Mouse (Mus musculus) liver, adult (tissue): ENCODE data around the gene Olfr648.

Experiments used
- GATA4 ChIP-seq: IDR thresholded peaks from 2 replicates; pipeline ENCODE4 v1.6.1; 2014; ENCODE audit warnings: mild to moderate bottlenecking, low read length; ENCODE audit not compliant: insufficient replicate concordance

Olfr648 gene

GRCm38 (mm10) chr7:104183292-104183691 lies at the start of gene Olfr648:
Gene Olfr648, minus strand, starts transcription at chr7:104183392.
- TF ChIP-seq GATA4, result no peak

GRCm38 (mm10) chr7:104231203-104231602 lies 48.0 kb upstream of the Olfr648 start:
- TF ChIP-seq GATA4, result no peak

GRCm38 (mm10) chr7:104218701-104219569 lies 35.7 kb upstream of the Olfr648 start, which contains the start of gene Trim6:
Gene Trim6, plus strand, starts transcription at chr7:104218793.
- no peak for TF ChIP-seq GATA4

- TF ChIP-seq GATA4, result no peak
Measured at GRCm38 (mm10) chr7:104217881-104218280, 34.7 kb upstream of the Olfr648 start.

GRCm38 (mm10) chr7:104216011-104216535 lies 32.9 kb upstream of the Olfr648 start:
- TF ChIP-seq GATA4, result no peak

- TF ChIP-seq GATA4, result no peak
Measured at GRCm38 (mm10) chr7:104206197-104206596, 23.0 kb upstream of the Olfr648 start.

- TF ChIP-seq GATA4, result no peak
Measured at GRCm38 (mm10) chr7:104199822-104200221, 16.6 kb upstream of the Olfr648 start.

- no peak for TF ChIP-seq GATA4
Measured at GRCm38 (mm10) chr7:104195885-104196284, 12.7 kb upstream of the Olfr648 start, which contains the start of gene Olfr649. Gene Olfr649, minus strand, starts transcription at chr7:104195985.

GRCm38 (mm10) chr7:104191275-104191674 lies 8.1 kb upstream of the Olfr648 start:
- TF ChIP-seq GATA4, result no peak

GRCm38 (mm10) chr7:104179074-104179473 lies 4.1 kb downstream of the Olfr648 start:
- TF ChIP-seq GATA4, result no peak

- no peak for TF ChIP-seq GATA4
Measured at GRCm38 (mm10) chr7:104178422-104179054, 4.7 kb downstream of the Olfr648 start.

GRCm38 (mm10) chr7:104175085-104175484 lies 8.1 kb downstream of the Olfr648 start:
- TF ChIP-seq GATA4, result no peak

GRCm38 (mm10) chr7:104169634-104170204 lies 13.5 kb downstream of the Olfr648 start:
- TF ChIP-seq GATA4, result no peak

- TF ChIP-seq GATA4, result no peak
Measured at GRCm38 (mm10) chr7:104167105-104167504, 16.1 kb downstream of the Olfr648 start.

GRCm38 (mm10) chr7:104150456-104150855 lies 32.7 kb downstream of the Olfr648 start, which contains the start of gene Ubqlnl:
Gene Ubqlnl, minus strand, starts transcription at chr7:104150556.
- TF ChIP-seq GATA4, result no peak
